Mouse (Mus musculus) neural tube, embryonic 13.5 days (tissue): ENCODE measurements around the gene Cd99l2. TPM values are rescaled to one million over a fixed set of nuclear protein-coding genes. Genes with fewer than 3 reads are reported as not detected.

Source experiments
- ATAC-seq: fragments of 200-750 bp; cut with Nextera tagmentation; 2 replicates; pipeline ENCODE4 v1.8.0; 2017; ENCODE audit warnings: low read depth, mild to moderate bottlenecking, moderate TSS enrichment, moderate library complexity
- H3K27ac ChIP-seq: fragments of 300-500 bp; sonication (generic); replicated peaks from 2 replicates; pipeline ENCODE4 v1.5.1; 2015; ENCODE audit warnings: moderate library complexity, mild to moderate bottlenecking, inconsistent platforms
- H3K27me3 ChIP-seq: fragments of 300-500 bp; sonication (generic); 2 replicates; pipeline ENCODE4 v1.6.1; 2015; ENCODE audit warnings: mild to moderate bottlenecking, inconsistent platforms
- H3K36me3 ChIP-seq: fragments of 300-500 bp; sonication (generic); 2 replicates; pipeline ENCODE4 v1.6.1; 2015; ENCODE audit warnings: mild to moderate bottlenecking, inconsistent platforms
- H3K4me1 ChIP-seq: fragments of 300-500 bp; sonication (generic); replicated peaks from 2 replicates; pipeline ENCODE4 v1.6.1; 2015; ENCODE audit warnings: inconsistent platforms
- H3K4me2 ChIP-seq: fragments of 300-500 bp; sonication (generic); 2 replicates; pipeline ENCODE4 v1.6.1; 2015; ENCODE audit warnings: inconsistent platforms, mild to moderate bottlenecking, moderate library complexity
- H3K4me3 ChIP-seq: fragments of 300-500 bp; sonication (generic); 2 replicates; pipeline ENCODE4 v1.5.1; 2015; ENCODE audit warnings: mild to moderate bottlenecking, inconsistent platforms
- H3K9ac ChIP-seq: fragments of 300-500 bp; sonication (generic); 2 replicates; pipeline ENCODE4 v1.6.1; 2015; ENCODE audit warnings: moderate library complexity, mild to moderate bottlenecking, inconsistent platforms
- H3K9me3 ChIP-seq: fragments of 300-500 bp; sonication (generic); 2 replicates; pipeline ENCODE4 v1.6.1; 2016; ENCODE audit warnings: inconsistent platforms
- WGBS: fragments of 180-500 bp; shearing (Covaris S2); methylation state at CpG from one replicate; pipeline ENCODE4 v1.1.7; 2015; 5-methylcytosine and 5-hydroxymethylcytosine counted together
- microRNA-seq: library from miRNA; unstranded; fragments of <30 nt; microRNA quantifications from one replicate; pipeline ENCODE4, GENCODE M21; 2016
- polyA plus RNA-seq: library from polyadenylated mRNA; unstranded; fragments of >200 nt; fragmentation: Nextera tagmentation; extraction: Ambion mirVana; gene quantifications from 2 replicates; pipeline ENCODE4 v1.2.1, GENCODE M21; 2015

Gene Cd99l2
- polyA plus RNA-seq, 1 experiment from 2014 or later, result 67.6 TPM

GRCm38 (mm10) chrX:71413616-71414015, 79.0 kb downstream of the Cd99l2 start:
- no peak overlapping the region for H3K4me2 ChIP-seq
- no peak overlapping the region for H3K27ac ChIP-seq
- no peak for ATAC-seq
- no peaks in the 10 kb centered on the region for H3K27me3 ChIP-seq
- H3K9ac ChIP-seq, result no peak overlapping the region
- no peaks in the 10 kb centered on the region for H3K36me3 ChIP-seq
- no peak overlapping the region for H3K4me3 ChIP-seq
- no peaks in the 10 kb centered on the region for H3K9me3 ChIP-seq
- 86% methylated on average over 4 of the region's 4 CpGs for WGBS
- no peaks in the 10 kb centered on the region for H3K4me1 ChIP-seq

GRCm38 (mm10) chrX:71412776-71413175, 79.9 kb downstream of the Cd99l2 start:
- ATAC-seq, result no peak
- H3K4me2 ChIP-seq, result no peak overlapping the region
- no peaks in the 10 kb centered on the region for H3K27me3 ChIP-seq
- WGBS, result 65% methylated on average over 3 of the region's 3 CpGs
- H3K36me3 ChIP-seq, result no peaks in the 10 kb centered on the region
- H3K4me3 ChIP-seq, result no peak overlapping the region
- H3K9me3 ChIP-seq, result no peaks in the 10 kb centered on the region
- no peak overlapping the region for H3K27ac ChIP-seq
- no peak overlapping the region for H3K9ac ChIP-seq
- no peaks in the 10 kb centered on the region for H3K4me1 ChIP-seq

- Histone ChIP-seq H3K4me2 (no peak overlapping the region), H3K9ac (no peak overlapping the region), H3K27me3 (no peaks in the 10 kb centered on the region), H3K9me3 (no peaks in the 10 kb centered on the region), H3K27ac (no peak overlapping the region), H3K4me1 (no peaks in the 10 kb centered on the region), H3K36me3 (no peaks in the 10 kb centered on the region), H3K4me3 (no peak overlapping the region)
- 80% methylated on average over 1 of the region's 1 CpGs for WGBS
- ATAC-seq, result no peak
Measured at GRCm38 (mm10) chrX:71408386-71408785, 84.3 kb downstream of the Cd99l2 start.

GRCm38 (mm10) chrX:71406290-71406689, 86.4 kb downstream of the Cd99l2 start:
- Histone ChIP-seq H3K27me3 (no peaks in the 10 kb centered on the region), H3K9me3 (no peaks in the 10 kb centered on the region), H3K36me3 (peaks cover 4% of the 10 kb centered on the region; the same call in 1 of the 2 replicates), H3K4me2 (no peak overlapping the region), H3K9ac (no peak overlapping the region), H3K4me3 (no peak overlapping the region), H3K4me1 (no peaks in the 10 kb centered on the region), H3K27ac (no peak overlapping the region)
- no peak for ATAC-seq

- no peak for ATAC-seq
- Histone ChIP-seq H3K9me3 (no peaks in the 10 kb centered on the region), H3K36me3 (0 out of 2 replicates have a peak, but pooled peaks cover 6% of the 10 kb centered on the region), H3K4me3 (no peak overlapping the region), H3K9ac (no peak overlapping the region), H3K4me1 (no peaks in the 10 kb centered on the region), H3K27me3 (no peaks in the 10 kb centered on the region), H3K27ac (no peak overlapping the region), H3K4me2 (no peak overlapping the region)
- WGBS, result 78% methylated on average over 4 of the region's 4 CpGs
Measured at GRCm38 (mm10) chrX:71396326-71396725, 96.3 kb downstream of the Cd99l2 start.

GRCm38 (mm10) chrX:71381571-71381970, 111.1 kb downstream of the Cd99l2 start:
- Histone ChIP-seq H3K9me3 (no peaks in the 10 kb centered on the region), H3K27me3 (no peaks in the 10 kb centered on the region), H3K4me1 (no peaks in the 10 kb centered on the region), H3K4me3 (no peak overlapping the region), H3K36me3 (0 out of 2 replicates have a peak, but pooled peaks cover 3% of the 10 kb centered on the region), H3K4me2 (no peak overlapping the region), H3K27ac (no peak overlapping the region), H3K9ac (no peak overlapping the region)
- WGBS, result 45% methylated on average over 5 of the region's 5 CpGs
- no peak for ATAC-seq

- Histone ChIP-seq H3K9ac (no peak overlapping the region), H3K4me3 (no peak overlapping the region), H3K9me3 (no peaks in the 10 kb centered on the region), H3K27ac (no peak overlapping the region), H3K36me3 (0 out of 2 replicates have a peak, but pooled peaks cover 3% of the 10 kb centered on the region), H3K4me1 (no peaks in the 10 kb centered on the region), H3K27me3 (no peaks in the 10 kb centered on the region), H3K4me2 (no peak overlapping the region)
- no peak for ATAC-seq
- WGBS, result 75% methylated on average over 2 of the region's 2 CpGs
Measured at GRCm38 (mm10) chrX:71378435-71378834, 114.2 kb downstream of the Cd99l2 start.

- no peak for ATAC-seq
- Histone ChIP-seq H3K9ac (no peak overlapping the region), H3K27me3 (no peaks in the 10 kb centered on the region), H3K4me3 (no peak overlapping the region), H3K4me2 (no peak overlapping the region), H3K36me3 (0 out of 2 replicates have a peak, but pooled peaks cover 3% of the 10 kb centered on the region), H3K27ac (no peak overlapping the region), H3K4me1 (no peaks in the 10 kb centered on the region), H3K9me3 (no peaks in the 10 kb centered on the region)
- 92% methylated on average over 1 of the region's 1 CpGs for WGBS
Measured at GRCm38 (mm10) chrX:71376781-71377180, 115.9 kb downstream of the Cd99l2 start.

Small RNAs within 50 kb of the gene (microRNA-seq; reads per million reads assigned to microRNA genes)
- not detected for gene Gm23945

Other genes starting within 250 kb of the Cd99l2 start
- 16.3 and 17.2 TPM in 2 replicates for gene Mtmr1, start 128.1 kb downstream of the Cd99l2 start, polyA plus RNA-seq
- gene Hmgb3, start 63.1 kb upstream of the Cd99l2 start, polyA plus RNA-seq, result 546 and 587 TPM in 2 replicates
- 0.24 and 1.0 TPM in 2 replicates for gene Gpr50, start 170.8 kb upstream of the Cd99l2 start, polyA plus RNA-seq